Mouse (Mus musculus) retina, embryonic 14.5 days (tissue): ENCODE results near the gene Nkapd1.

ENCODE experiments used
- DNase-seq: peaks from one replicate; pipeline ENCODE4 v3.0.0-alpha.2; 2015; ENCODE audit warnings: low spot score

Nkapd1 gene

DNA sequence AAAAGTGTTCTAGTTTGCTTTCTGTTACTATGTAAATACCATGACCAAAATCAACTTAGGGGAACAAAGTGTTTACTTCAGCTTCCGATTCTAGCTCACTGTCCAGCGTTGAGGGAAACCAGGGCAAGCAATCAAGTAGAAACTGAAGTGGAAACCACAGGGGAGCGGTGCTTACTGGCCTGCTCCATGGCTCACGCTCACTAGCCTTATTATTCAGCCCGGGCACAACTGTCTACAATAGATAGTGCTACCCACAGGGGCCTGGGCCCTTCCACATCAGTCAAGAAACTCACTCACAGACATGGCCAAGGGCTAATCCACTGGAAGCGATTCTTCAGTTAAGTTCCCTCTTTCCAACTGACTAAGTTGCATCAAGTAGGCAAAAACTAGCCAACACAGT lies 15.7 kb downstream of the Nkapd1 start:
- DNase-seq, result peak; percentile 13

DNA sequence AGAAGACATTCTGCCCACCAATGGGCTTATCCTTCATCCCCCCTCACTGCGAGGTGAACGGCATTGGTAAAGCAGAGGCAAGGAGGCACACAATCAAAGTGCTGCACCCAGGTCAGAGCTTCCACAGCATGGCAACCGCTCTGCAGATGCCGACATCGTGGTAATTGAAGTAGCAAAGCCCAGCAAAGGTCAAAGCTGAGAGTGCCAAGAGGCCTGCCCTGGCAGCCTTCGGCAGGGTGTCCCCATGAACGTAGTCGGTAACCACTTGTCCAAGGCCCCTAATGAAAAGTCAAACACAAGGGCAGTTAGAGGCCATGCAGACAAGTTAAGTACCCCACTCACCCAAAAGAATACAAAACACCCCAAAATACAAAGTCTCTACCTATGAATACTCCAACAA lies 20.3 kb downstream of the Nkapd1 start:
- DNase-seq, result no peak

DNA sequence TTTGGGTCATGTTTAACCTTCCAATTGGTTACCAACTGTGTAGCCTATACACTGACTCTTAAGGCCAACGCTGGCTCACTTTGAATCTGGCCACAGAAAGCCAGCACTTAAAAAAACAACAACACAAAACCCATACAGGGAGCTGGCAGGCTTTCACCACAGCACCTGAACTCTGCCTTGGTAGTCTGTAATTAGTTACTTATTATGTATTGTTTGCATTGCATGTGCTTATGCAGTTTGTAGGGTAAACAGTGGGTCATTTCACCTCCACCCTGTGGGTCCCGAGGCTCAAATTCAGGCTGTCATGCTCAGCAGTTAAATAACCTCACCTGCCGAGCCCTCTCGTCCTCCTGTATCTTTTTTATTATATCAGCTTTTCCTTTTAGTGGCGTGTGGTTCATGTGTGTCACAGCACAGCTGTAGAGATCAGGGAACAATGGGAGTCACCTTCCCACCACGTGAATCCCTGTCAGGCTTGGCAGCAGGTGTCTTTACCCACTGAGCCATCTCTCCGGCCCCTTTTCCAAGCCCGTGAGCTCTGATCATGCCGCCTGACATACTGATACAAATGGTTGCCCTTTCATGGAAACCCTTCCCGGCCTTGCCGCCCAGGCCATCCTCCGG lies 22.4 kb downstream of the Nkapd1 start:
- DNase-seq, result no peak

DNA sequence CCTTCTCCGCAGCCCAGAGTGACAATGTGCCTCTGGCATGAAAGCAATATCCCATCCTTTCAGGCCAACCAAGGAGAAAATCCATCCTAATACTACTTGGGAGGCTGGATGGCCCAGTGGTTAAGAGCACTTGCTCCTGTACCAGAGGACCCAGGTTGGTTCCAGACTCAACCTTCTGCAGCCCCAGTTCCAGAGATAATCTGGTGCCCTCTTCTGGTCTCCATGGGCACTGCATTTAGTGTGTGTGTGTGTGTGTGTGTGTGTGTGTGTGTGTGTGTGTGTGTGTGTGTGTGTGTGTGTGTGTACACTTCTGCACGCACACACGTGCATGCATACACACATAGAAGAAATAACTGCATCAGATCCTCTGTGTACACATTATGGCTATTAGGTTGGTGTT lies 23.7 kb downstream of the Nkapd1 start:
- DNase-seq, result peak; percentile 55

DNA sequence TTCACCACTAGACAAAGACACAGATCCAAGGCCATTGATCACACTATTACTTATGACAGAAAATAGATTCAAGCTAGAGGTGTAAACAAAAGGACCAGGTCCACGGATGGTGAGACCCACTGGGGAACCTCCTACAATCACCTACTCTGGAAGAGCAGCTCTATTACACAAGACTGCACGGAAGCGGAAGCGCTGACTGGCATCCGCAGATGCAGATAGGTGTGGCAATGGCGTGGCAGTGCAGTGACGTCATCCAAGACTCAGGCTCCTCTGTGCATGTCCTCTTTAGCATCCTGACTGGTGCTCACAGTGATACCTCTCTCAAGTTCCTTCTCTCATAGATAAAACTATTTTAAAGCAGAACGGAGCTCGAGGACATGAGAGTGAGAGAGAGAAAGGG lies 24.3 kb downstream of the Nkapd1 start:
- DNase-seq, result no peak

DNA sequence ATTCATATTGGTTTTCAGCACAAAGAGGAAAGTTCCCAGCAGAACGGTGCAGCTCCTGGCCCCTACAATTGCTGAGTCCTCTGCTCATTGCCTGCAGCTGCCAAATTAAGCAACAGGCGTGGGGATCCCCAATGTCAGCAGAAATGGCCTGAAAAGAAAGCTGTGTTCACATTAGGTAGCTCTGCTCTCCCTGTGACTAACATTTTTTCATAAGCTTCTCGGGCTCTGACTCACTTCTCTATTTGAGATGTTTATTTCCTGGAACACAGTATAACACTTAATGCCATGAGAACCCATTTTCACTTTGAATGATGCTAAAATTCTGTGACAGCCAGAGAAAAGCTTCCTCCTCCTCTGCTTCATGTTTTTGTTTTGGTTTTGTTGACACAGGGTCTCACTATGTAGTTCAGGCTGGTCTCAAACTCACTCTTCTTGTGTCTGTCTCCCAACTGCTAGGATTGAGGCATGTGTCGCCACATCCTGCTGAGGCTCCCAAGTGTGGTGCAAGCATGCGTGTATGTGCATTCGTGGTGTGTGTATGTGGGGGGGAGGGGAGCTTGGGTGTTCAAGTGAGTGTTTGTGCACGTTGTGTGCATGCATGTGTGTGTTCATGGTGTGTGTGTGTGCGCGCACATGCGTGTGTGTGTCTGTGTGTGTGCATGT lies 26.3 kb downstream of the Nkapd1 start:
- DNase-seq, result no peak

DNA sequence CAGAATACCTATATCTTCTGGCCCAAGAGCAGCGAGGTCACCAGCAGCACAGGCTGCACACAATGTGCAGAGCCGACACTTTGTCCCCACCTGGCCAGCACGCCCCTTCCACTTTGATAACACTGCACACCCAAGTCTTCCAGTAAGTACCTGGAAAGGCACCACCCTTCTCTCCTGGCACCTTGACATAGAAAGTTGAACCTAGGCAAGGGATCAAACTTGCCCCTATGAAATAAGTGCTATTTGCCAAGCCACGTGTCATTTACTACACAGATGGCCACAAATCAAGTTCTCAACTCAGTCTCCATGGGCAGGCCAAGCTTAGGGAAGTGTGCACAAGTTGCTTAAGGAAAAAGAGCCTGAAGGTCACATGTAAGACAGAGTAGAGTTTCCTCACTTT lies 30.3 kb downstream of the Nkapd1 start:
- DNase-seq, result no peak

DNA sequence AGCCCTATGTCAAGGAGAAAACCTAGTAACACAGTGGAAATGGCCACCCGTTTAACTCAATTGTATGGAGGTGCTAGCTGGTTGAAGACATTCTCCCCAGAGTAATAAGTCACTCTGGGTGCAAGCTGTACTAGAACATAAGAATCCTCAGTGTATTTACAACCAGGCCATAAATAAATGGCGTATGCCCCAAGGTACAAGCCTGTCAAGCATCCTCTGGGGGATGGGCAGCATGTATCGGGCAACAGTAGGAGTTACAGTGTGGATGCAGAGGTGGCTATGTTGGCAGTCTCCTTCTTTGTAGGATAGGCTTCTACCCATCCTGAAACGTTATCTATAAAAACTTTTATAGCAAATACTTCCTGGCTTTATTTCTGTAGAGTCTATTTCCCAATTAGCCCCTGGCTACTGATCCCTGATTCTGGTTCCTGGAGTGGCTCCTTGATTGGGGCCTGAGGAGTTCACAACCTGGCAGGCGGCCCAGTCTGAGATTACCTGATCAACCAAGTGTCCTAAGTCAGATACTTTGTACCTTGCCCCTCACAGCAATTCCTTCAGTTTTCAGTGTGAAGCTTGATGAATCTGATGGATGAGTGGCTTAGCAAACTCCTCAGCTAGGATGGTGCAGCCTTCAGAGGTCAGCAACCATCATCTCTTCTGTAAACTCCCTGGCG lies 32.0 kb downstream of the Nkapd1 start:
- DNase-seq, result no peak

DNA sequence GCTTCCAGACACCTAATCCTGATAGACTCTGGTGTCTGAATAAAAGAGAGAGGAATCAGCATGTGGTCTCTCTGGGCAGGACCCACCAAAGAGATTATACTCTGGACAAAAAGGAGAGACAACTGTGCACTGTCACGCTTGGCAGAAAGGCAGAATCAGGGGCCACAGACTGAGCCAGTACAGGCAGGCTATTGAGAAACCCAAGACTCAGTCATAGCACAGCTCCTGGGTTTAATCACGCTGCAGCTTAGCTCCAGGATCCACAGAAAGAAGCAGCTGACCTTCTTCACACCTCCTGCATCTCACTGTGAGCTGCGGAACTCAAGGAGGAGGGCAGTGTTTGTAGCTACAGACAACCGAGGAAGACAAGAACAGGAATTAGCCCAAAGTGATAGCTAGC lies 36.9 kb downstream of the Nkapd1 start:
- DNase-seq, result no peak

DNA sequence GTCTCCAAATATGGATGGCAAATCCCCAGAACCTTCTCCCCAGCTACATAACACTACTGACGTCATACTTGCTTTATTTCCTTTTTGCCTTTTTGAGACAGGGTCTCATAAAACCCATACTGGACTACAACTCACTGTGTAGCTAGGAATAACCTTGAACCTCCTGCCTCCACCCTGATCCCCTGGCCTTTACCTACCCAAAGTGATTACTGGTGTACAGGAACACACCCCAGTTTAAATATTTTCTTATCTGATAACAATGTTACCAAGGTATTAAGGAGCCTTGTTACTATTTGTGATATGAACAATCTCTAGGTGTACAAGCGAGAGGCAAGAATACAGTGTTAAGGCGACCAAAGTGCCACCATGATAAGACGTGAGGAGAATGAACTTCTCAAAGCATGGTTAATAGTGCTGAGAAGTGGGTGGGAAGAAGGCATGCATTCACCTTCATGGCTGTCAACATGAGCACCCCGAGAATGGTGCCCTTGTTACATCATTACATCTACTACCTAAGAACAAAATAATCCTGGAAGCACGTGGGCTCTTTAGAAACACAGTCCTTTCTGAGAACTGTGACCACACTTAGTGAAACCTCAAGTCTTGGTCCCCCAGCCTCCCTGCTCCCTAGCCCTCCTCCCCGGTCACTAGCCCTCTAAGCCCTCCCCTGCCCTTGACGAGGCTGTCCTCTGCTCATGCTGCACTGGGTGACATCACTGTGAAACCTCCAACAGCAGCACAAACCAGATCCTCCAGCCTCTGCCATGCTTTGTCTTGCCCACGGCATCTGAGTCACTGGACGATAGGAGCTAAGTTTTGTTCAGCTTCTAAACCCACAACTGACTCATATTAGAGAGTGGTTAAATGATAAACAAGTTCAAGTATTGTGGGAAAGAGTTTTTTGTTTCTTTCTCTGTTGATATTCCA lies 47.4 kb downstream of the Nkapd1 start:
- DNase-seq, result no peak

DNA sequence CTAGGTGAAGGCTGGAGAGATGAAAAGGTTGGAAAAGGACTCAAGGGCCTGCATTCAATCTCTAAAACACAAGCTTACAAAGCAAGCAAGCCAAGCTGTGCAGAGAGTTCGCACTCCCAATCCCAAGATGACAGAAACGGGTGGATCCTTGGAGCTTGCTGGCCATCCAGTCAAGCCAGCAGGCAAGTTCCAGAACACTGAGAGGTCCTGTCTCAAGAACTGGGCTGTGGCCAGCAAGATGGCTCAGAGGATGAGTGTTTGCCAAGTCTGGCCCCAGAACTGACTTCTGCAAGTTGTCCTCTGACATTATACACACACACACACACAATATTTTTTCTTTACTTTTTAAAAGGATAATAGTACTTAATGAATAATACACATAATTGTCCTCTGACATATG lies 49.4 kb downstream of the Nkapd1 start:
- DNase-seq, result no peak

DNA sequence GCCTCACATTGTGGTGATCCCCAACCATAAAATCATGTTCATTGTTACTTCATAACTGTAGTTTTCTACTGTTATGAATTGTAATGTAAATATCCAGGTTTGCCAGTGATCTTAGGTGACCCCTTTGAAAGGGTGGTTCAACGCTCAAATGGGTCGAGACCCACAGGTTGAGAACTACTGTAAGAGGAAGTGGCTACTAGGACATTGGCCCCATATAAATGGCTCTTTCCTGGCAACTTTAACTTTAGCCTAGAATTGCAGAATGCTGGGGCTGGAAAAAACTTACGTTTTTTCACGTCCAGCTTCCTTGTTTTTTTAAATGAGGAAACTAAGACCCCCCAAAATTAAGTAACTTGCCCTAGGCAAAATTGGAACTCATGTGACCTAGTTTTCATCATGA lies 49.9 kb downstream of the Nkapd1 start:
- no peak for DNase-seq

DNA sequence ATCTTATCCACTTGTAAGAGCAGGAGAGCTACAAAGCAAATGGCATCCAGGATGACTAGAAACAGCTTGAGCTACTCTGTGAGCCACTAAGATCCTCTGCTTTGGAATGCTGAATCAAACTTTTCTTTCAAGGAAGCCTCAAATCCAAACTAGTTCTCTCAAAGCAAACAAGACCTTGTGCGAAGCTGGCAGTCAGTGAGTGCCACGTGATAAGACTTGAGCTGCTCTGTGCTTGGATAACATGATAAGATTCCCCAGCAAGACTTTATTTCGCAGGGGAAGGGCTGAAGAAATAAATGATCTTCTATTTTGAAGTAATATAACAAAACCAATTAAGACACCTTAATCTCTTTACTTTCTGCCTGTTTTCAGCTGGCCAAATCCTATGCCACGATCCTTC lies 51.3 kb downstream of the Nkapd1 start:
- no peak for DNase-seq

DNA sequence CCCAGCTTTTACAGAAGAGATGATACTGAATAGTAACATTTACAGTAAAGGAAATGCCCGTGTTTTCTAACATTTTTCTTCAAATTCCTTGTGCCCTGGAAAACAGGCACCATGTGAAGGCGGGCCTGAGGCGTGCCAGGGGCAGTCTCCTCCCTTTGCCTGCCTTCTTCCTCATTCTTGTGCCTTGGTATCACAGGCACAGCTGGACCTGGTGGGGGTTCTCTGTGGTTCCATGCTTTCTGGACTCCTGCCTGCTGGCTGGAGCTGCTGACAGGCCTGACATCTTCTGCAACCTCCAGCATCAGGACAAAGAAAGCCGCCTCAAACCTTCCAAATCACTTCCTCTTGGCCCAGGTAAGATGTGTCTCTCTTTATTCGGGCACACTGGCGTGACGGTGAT lies 52.1 kb downstream of the Nkapd1 start:
- no peak for DNase-seq

DNA sequence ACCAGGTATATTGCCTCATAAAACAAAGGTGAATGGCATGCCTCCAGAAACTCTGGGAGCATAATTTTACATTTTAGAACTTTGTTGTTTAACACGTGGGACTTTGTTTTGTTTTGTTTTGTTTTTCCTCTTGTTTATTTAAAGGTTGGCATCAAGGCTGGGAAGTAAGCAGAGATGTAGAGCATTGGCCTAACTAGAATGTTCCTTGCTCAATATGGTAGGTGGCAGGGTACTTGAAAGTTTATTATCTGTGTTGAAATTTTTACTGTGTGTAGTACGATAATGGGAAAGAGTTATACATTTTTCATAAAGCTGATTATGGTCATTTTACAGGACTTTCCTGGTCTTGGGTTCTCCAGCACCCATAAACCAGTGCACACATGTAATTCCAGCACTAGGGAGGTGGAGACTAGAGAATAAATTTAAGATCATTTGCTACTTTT lies 55.3 kb downstream of the Nkapd1 start:
- no peak for DNase-seq

DNA sequence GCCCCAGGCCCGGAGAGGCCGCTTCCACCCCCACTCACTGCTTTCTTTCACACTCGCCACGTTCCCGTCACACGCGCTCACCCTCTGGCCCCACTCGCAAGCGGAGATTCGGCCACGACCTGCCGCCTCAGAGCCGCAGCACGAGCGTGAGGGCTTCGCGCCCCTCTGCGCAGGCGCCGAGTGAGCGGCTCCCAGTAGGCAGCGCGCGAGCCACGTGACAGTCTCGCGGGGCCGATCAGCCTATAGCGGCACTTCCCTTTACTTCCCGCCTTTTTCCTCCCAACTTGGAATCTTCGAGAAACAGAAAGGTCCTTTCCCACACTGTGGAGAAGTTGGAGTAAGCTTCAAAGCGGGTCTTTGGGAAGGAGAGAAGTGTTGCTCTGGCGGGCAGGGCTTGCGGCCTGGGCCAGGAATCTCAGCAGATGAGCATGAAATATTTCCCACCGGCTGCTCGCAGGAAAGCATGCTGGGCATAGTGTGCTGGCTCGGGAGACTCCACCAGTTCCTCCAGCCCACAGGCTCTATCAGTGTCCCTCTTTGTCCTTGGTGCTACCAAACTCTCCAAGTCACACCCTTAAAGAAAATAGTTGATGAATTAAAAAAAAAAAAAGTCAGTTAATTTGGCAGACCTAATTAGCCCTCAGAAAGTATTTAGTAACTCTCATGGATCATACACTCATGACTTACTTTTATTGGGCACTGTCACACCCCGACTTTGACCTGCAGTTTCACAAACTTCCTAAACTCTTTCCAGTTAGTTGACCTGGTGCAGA lies 55.9 kb downstream of the Nkapd1 start, which contains the start of gene Tex12:
Gene Tex12 (minus strand): TSS at position 181 of the 773 bp plus-strand sequence.
- DNase-seq, result no peak
